Mouse (Mus musculus): ENCODE measurements around the gene Aldh8a1. TPM values are rescaled to one million over a fixed set of nuclear protein-coding genes. Genes with fewer than 3 reads are reported as not detected.

The Aldh8a1 gene
- total RNA-seq (2021) = not detected
- long read RNA-seq, experiment 1 = 0 reads
- long read RNA-seq, experiment 2 = 0 reads

DNA sequence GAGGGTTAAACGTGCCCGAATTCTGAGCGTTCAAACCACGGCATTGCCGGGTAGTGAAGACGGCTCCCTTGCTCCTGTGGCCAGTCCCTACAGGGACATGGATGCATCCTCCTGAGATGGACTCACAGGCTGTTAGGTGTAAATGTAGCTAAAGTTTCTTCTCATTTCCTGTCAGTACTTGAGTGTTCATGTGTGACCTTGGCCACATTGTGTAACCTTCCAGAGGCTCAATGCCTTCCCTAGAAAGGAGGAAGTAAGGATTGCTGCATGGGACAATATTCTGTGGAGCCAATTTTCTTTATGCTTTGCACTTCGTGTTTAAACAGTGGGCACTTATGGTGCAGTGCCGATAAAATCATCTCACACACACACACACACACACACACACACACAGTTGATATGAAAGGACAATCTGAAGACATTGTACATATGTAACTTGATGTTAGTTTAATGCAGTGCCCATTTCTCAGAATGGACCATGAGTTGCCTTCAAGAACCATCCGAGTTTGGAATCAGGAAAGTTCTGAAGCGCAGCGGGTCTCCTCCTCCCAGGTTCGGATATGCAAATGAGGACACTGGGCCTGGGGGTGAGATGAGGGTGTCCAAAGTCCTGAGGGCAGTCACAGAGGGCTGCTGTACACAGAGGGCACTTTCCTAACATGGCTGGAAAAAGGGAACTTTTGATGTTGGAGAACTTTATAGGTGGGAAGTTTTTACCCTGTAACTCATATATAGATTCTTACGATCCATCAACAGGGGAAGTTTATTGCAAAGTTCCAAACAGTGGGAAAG, at the start of gene Aldh8a1:
Aldh8a1 (plus strand) TSS at position 610 of the 792 bp plus-strand sequence.
- intact Hi-C loops (cut with DNase I; ENCODE audit: low total_unique reads) = no loop called here
- no peak for DNase-seq

DNA sequence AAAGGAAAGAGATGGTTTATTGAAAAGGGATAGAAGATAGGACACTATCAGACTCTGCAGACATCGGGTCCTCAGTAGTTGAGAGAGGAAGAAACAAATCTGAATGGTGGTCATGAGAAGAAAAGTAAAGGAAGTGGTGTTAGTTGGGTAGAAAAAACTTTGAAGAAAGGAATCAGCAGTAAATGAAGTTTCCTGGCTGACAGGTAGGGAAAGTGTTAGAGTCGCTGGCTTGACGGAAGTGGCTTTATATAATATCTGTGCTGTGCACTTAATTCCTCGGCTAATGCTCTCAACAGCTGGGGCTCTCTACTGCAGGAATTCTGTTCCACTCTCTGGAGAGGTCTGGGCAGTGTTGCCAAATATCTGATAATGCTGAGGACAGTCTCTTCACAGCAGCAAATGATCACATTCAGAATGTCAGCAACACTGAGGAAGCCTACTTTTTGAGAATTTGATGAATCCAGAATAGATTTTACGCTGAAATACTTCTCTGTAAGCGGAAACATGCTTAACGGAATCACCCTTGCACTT, 49.4 kb upstream of the Aldh8a1 start:
- intact Hi-C loops (cut with DNase I; ENCODE audit: low total_unique reads) = no loop called here
- DNase-seq = no peak

DNA sequence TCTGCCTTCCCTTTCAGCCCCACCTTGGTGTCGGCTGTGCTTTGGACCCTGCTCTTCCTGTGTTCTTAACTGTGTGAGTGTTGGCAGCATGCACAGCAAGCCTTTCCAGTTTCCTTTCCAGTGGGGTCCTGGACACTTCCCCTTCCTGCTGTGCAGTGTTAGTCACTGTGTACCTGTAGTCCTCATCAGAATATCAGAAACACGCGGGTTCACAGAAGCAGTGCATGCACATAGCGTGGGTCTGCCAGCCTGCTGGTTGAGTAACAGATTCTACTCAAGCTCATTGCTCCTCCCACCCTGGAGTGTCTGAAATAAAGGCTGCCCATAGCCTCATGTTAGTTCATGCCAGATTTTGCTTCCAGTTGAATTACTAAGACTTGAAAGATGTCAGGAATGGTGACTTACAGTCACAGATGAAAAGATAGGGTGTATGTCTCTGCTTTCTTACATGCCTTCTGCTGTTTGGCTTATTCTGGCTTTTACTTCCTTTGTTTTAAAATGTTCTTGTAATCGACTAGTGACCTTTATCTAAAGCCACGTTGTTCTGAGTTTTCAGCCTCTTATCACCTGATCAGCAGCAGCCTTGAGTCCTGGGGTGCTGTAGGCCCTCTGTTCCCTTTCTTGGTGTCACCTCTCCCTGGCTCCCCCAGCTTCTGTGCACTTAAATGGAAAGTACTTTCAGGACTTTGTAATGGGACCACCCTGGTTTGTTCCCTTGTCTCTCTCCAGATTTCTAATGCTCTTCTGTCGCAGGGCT, 42.6 kb upstream of the Aldh8a1 start:
- intact Hi-C loops (cut with DNase I; ENCODE audit: low total_unique reads) = no loop called here
- DNase-seq = no peak

DNA sequence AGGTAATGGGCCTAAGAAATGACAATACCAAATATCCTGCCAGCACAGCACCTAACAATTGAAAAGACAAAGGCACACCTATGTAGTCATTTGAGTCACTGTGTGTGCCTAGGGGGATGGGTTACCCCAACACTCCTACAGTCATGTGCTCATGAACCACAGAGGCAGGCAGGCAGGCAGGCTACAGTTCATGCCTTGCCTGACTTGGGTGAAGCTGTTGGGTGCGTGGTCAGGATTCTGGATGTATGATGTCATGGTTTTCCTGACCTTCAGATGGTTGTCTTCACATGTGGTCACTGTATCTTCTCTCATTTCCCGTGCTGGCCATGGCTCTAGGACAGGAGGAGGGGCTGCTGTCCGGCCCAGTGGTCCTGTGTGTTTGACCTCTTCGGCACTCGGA, 41.6 kb upstream of the Aldh8a1 start:
- intact Hi-C loops (cut with DNase I; ENCODE audit: low total_unique reads) = no loop called here
- DNase-seq = no peak

DNA sequence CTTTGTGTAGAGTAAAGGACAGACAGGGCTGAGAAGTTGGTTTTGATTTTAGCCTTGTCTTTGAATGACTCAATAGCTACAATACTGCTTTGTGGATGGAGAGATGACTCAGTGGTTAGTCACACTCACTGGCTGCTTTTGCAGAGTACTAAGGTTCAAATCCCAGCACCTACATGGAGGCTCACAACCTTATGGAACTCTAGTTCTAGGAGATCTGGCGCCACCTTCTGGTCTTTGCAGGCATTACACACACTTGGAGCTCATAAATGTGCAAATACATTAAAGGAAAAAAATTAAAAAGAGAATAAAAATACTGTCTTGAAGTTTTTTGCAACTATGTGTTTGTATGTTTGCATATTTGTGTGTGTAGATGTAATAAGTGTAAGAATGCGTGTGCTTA, 39.9 kb upstream of the Aldh8a1 start:
- no peak for DNase-seq
- intact Hi-C loops (cut with DNase I; ENCODE audit: low total_unique reads) = no loop called here

DNA sequence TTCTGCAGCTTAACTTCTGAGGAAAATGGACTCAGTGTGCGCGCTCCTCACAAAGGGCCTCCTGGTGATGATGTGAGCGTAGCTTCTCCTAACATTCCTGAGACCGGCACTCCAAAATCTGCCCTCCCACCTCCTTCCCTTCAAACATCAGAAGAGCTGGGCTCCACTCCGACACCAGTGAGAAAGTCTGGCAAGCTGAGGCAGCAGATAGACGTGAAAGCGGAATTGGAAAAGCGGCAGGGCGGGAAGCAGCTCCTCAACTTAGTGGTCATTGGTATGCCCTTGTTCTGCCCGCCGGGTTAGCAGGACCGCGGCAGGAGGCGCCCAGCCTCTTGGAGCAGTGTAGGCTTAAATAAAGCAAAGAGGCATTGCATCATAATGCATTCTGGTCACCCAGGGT, 35.4 kb upstream of the Aldh8a1 start:
- intact Hi-C loops (cut with DNase I; ENCODE audit: low total_unique reads) = no loop called here
- DNase-seq = no peak

DNA sequence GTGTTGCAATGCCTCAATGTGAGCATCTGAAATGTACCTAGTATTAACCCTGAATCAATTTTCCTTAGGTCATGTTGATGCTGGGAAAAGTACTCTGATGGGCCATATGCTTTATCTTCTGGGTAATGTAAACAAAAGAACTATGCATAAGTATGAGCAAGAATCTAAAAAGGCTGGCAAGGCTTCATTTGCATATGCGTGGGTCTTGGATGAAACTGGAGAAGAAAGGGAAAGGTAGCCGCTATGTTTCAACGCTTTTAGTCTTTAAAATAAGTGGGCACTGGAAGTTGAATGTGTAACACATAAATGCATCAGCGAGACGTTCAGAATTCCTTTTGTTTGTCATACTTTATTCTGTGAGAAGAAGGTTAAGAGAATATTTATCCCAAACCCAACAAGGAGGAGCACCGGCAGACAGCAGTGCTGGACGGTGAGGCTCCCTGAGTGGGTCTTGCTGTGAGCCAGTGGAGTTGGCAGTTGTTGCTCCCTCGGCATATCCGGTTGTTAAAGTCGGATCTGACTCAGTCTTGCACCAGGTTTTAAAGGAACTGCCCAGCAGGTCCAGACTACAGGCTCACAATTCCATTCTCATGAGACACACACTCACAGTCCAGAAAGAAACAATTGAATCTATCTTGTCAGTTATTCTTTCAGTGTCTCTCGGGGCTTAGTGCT, 34.6 kb upstream of the Aldh8a1 start:
- intact Hi-C loops (cut with DNase I; ENCODE audit: low total_unique reads) = no loop called here
- no peak for DNase-seq

DNA sequence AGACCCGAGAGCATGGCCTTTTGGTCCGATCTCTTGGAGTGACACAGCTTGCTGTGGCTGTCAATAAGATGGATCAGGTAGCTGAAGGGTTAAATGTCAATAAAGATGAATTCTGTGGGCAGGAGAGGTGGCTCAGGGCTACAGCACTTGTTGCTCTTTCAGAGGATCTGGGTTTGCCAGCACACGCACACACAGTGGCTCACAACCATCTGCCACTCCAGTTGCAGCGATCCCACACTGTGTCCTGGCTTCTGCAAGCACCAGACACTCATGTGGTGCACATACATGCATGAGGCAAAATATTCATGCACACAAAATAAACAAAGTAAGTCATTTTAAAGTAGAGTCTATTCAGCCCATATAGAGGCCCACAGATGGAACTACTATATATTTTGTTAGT, 29.8 kb upstream of the Aldh8a1 start:
- DNase-seq = no peak
- intact Hi-C loops (cut with DNase I; ENCODE audit: low total_unique reads) = no loop called here

DNA sequence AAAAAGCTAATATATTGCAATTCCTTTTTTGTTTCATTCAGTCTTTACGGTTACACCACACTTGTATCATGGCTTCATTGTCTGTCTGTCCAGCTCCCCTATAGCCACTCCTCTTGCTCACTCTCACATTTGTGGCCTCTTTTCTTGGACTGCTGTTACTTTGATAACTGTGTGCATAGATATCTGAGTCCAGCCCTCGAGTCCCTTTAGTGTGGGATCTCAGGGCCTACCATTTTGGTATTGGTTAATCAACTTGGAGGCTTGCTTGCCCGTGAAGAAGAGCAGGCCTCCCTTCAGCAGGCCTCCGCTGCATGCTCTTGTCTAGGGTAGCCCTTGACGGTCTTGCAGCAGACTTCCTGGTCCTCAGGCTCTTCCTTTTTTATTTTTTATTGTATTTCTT, 27.6 kb upstream of the Aldh8a1 start:
- no peak for DNase-seq
- intact Hi-C loops (cut with DNase I; ENCODE audit: low total_unique reads) = no loop called here

DNA sequence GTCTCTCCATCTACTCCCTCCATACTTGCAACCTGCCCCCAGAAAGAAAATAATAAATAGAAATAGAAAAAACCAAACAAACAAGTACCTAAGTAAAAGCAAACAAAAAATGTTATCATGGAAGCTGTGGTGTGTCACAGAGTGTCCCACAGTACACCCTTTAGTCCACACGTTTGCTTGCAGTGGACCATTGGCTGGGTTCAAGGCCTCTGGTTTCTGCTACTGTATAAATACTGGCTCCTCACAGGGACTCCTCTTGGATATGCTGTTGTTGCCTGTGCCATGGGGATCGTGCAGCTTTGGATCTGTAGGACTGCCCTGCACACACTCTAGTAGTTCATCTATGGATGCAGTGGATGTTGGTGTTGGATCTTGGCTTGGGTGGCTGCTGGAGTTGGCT, 27.1 kb upstream of the Aldh8a1 start:
- intact Hi-C loops (cut with DNase I; ENCODE audit: low total_unique reads) = no loop called here

DNA sequence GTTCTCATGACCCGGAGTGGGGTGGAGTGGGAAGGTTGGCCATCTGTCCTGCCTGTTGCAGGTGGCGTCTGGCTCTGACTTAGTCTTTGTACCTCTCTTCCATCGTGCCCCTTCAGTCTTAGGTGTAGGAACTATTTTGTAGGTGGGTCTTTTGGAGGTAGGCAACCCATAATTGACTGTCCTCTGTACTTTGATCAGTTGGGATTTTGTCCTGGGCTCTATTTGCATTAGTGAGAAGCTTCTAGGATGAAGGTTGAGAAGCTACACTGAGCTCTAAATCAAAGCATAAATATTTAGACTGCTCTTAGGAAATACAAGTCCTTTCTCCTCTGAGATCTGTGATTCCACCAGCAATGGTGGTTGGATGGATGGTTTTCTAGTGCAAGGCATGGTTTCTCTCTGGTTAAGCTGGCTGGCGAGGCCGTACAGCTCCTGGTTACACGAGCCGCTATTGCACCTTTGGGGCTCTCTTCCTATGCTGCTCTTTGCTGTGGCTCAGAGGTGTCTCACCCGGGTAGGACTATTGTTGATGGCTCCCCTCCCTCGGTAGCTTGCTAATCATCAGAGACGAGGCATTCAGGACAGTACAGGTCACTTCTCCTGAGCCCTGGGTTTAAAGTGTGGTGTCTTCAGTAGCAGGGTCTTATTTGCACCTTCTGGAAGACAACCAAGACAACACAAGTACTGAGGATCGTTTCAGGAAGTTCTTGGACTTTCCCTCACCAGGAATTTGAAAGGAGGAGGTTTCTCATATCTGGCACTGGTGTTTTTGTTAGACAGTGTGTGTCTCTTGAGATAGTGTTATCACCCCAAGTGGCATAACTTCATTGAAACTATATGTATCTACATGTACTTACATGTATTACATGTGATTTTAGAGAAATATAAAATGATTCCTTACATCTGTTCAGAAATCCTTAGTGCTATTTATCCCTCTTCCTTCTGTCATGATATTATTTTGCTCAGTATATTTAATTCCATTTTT, 26.3 kb upstream of the Aldh8a1 start:
- intact Hi-C loops (cut with DNase I; ENCODE audit: low total_unique reads) = no loop called here
- DNase-seq = no peak

More for the DNA sequence above, 27.1 kb upstream of the Aldh8a1 start:
- no peak for DNase-seq

DNA sequence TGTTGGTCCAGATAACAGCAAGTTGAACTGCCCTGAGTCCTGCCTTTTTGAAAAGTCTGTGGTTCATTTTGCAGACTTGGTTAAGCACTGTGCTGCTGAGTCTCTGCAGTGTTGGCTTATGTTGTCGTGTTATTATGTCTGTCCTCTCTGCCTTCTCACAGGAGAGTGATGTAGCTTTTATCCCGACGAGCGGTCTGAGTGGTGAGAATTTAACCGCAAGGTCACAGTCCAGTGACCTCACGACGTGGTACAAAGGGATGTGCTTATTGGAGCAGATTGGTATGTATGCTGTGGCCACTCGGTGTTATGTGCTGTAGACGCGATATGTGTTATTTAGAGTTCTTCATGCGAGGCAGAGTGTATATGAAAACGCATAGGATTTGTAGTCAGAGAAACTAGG, 25.3 kb upstream of the Aldh8a1 start:
- intact Hi-C loops (cut with DNase I; ENCODE audit: low total_unique reads) = no loop called here

DNA sequence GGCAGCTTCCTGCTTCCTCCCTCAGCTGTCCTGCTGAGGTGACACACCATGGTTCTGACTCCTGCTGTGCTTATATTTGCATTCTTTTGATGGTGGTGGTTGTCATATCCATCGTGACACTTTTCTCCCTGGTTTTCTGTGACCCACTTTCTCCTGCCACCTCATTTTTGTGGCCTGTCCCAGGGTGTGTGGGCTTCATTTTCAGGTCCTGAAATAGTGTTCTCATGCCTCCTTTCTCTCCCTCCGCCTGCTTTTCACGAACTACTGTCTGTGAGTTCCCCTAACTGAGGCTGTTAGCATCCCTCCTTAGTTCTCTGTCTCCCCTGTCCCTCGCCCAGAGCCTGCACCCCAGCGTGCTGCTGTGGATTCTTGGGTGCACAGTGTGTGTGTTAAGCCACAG, 23.2 kb upstream of the Aldh8a1 start:
- intact Hi-C loops (cut with DNase I; ENCODE audit: low total_unique reads) = no loop called here
- no peak for DNase-seq

More for the DNA sequence above, 25.3 kb upstream of the Aldh8a1 start:
- no peak for DNase-seq

DNA sequence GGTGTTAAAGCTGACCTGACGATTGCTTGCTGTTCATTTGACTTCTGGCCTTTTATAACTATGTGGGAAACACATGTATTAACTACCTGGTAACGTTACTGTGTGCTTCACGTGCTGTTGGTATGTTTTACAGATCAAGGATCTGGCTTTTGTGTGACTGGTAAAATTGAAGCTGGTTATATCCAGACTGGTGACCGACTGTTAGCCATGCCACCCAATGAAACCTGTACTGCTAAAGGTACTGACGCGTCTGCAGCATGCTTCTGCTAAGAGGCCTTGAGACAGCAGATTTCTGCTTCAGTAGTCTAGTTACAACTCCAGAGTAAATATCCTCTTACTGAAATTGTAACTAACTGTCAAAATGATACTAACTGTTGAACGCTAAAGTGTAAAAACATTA, 22.6 kb upstream of the Aldh8a1 start:
- intact Hi-C loops (cut with DNase I; ENCODE audit: low total_unique reads) = no loop called here
- no peak for DNase-seq

DNA sequence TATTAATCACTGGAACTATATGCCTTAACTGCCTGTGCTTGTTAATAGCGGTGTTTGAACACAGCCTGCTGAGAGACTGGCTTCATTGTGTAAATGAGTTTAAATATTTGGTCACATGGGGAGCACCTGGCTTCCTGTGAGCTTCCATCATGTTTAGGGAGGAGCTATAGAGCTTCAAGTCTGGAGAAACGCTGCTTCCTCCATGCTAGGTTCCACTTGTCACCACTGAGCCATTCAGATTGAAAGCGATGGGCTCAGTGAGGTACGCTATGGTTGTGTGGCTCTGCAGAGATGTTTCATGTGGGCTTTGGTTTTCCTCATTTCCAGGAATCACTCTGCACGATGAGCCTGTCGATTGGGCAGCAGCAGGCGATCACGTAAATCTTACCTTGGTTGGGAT, 19.1 kb upstream of the Aldh8a1 start:
- intact Hi-C loops (cut with DNase I; ENCODE audit: low total_unique reads) = no loop called here

DNA sequence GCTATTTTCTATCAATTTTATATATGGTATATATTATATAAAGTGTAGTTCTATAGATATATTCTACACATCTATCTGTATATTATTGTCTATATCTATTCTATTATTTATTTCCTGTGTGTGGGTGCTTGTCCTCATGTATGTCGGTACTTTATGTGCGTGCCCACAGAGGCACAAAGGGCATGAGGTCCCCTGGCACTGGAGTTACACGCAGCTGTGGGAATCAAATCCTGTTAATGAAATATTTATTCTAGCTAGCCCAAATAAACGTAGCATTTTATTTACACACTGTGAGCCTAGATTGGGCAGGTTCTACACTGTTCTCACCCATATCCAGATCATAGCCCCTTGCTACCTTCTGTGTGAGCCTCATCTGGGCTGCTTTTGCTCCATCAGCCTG, 18.0 kb upstream of the Aldh8a1 start:
- no peak for DNase-seq
- intact Hi-C loops (cut with DNase I; ENCODE audit: low total_unique reads) = no loop called here

More for the DNA sequence above, 19.1 kb upstream of the Aldh8a1 start:
- DNase-seq = no peak

DNA sequence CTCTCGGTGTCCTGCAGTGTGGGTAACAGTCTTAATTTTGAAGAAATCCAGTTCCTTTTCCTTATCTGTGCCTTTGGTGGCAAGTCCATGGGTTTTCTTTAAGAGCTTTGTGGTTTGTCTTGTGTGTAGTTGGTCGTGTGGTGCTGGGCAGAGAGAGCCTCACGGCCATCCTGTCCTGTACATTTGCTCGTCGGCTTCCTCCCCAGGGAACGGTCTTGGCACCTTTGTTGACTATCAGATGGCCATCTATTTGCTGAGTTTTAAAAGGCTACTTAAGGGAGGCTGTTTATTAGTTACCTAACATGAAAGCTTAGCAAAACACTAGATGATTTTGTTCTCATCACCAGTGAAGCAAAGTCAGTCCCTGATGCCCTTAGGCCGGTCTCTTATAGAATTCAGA, 15.2 kb upstream of the Aldh8a1 start:
- DNase-seq = no peak

DNA sequence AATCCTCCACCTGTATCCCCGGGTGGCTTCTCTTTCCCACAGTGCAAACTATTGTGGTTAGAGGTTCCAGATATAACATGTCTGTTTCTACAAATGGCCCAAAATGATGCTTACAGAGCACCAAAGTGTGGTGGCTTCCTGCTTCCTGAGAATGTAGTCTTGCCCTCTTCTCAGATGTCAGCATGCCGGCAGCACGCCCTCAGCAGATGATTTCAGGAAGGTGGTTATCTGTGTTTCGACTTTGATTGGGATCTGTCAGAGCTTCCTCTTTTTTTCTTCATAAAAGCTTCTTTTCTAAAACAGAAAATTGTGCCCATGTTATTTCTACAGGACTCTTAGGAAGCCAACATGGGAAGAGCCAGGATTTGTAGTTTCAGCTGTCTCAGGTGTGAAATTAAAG, 13.8 kb upstream of the Aldh8a1 start:
- no peak for DNase-seq
- intact Hi-C loops (cut with DNase I; ENCODE audit: low total_unique reads) = no loop called here

More for the DNA sequence above, 15.2 kb upstream of the Aldh8a1 start:
- intact Hi-C loops (cut with DNase I; ENCODE audit: low total_unique reads) = no loop called here

DNA sequence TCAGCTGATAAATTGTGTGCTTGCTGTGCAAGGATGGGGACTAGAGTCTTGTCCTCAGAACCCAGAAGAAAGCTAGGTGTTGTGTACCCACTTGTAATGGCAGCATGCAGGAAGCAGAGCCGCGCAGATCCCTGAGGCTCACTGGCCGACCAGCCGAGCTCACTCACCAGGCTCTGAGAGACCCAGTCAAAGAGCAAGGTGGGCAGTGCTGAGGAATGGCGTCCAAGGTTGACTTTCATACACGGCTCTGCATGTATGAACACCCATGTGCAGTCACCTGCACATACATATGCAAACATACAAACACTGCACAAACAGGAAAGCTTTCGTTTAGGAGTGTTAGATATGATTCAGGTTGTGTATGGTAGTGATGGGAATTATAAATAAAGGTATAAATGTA, 12.1 kb upstream of the Aldh8a1 start:
- intact Hi-C loops (cut with DNase I; ENCODE audit: low total_unique reads) = no loop called here
- no peak for DNase-seq
